Mouse (Mus musculus) layer of hippocampus, adult 8-10 months (tissue): ENCODE data around the gene Rnf212. TPM values are rescaled to one million over a fixed set of nuclear protein-coding genes. Genes with fewer than 3 reads are reported as not detected.
A peak's percentile ranks its signal among the peaks of the same experiment; 100 is the strongest.

ENCODE experiments used
- DNase-seq, 2 experiments: peaks; one replicate each; pipeline ENCODE4 v3.0.0; 2022; ENCODE audit warnings: low spot score in 2 of 2
- total RNA-seq, 4 experiments: library from RNA; stranded (reverse); gene quantifications; 2 replicates each; pipeline ENCODE4 v1.2.4; 2022

The Rnf212 gene
- total RNA-seq, 4 experiments from 2014 or later, result not detected

GRCm38 (mm10) chr5:108713096-108713495 lies 61.7 kb downstream of the Rnf212 start:
- no peak for DNase-seq

- no peak for DNase-seq
Measured at GRCm38 (mm10) chr5:108711968-108712367, 62.8 kb downstream of the Rnf212 start.

GRCm38 (mm10) chr5:108708981-108709731 lies 65.6 kb downstream of the Rnf212 start:
- DNase-seq, result no peak

GRCm38 (mm10) chr5:108708419-108708818 lies 66.4 kb downstream of the Rnf212 start:
- DNase-seq, result no peak

- DNase-seq, result no peak
Measured at GRCm38 (mm10) chr5:108707758-108708157, 67.0 kb downstream of the Rnf212 start.

GRCm38 (mm10) chr5:108703754-108704626 lies 70.8 kb downstream of the Rnf212 start:
- no peak for DNase-seq

- no peak for DNase-seq
Measured at GRCm38 (mm10) chr5:108701341-108702021, 73.3 kb downstream of the Rnf212 start.

GRCm38 (mm10) chr5:108700346-108700745 lies 74.4 kb downstream of the Rnf212 start:
- no peak for DNase-seq

- DNase-seq, result peak; percentile 75 to 83
Measured at GRCm38 (mm10) chr5:108697341-108697753, 77.4 kb downstream of the Rnf212 start.

- DNase-seq, result no peak
Measured at GRCm38 (mm10) chr5:108696542-108696941, 78.2 kb downstream of the Rnf212 start.

- no peak for DNase-seq
Measured at GRCm38 (mm10) chr5:108695861-108696260, 78.9 kb downstream of the Rnf212 start.

- peak in 1 of 2 experiments; percentile 56 for DNase-seq
Measured at GRCm38 (mm10) chr5:108694352-108695261, 80.2 kb downstream of the Rnf212 start.

- peak in 1 of 2 experiments; percentile 40 for DNase-seq
Measured at GRCm38 (mm10) chr5:108693872-108694288, 80.9 kb downstream of the Rnf212 start.

GRCm38 (mm10) chr5:108692271-108692670 lies 82.5 kb downstream of the Rnf212 start, which contains the start of gene Fgfrl1:
Gene Fgfrl1 (plus strand): TSS chr5:108692382.
- no peak for DNase-seq

GRCm38 (mm10) chr5:108691152-108691551 lies 83.6 kb downstream of the Rnf212 start:
- DNase-seq, result no peak

- DNase-seq, result no peak
Measured at GRCm38 (mm10) chr5:108689091-108689490, 85.7 kb downstream of the Rnf212 start.

- no peak for DNase-seq
Measured at GRCm38 (mm10) chr5:108680871-108681270, 93.9 kb downstream of the Rnf212 start.

GRCm38 (mm10) chr5:108679909-108680308 lies 94.9 kb downstream of the Rnf212 start:
- no peak for DNase-seq
